Mouse (Mus musculus) limb, embryonic 13.5 days (tissue): ENCODE measurements around the gene Prop1. TPM values are rescaled to one million over a fixed set of nuclear protein-coding genes. Genes with fewer than 3 reads are reported as not detected.

Source experiments
- ATAC-seq: fragments of 200-750 bp; cut with Nextera tagmentation; 2 replicates; pipeline ENCODE4 v1.8.0; 2017; ENCODE audit warnings: low read depth, moderate number of reproducible peaks, moderate TSS enrichment; ENCODE audit not compliant: low FRiP score
- H3K27ac ChIP-seq: fragments of 300-500 bp; sonication (generic); 2 replicates; pipeline ENCODE4 v1.5.1; 2015; ENCODE audit warnings: inconsistent platforms, mild to moderate bottlenecking, moderate library complexity
- H3K27me3 ChIP-seq: fragments of 300-500 bp; sonication (generic); 2 replicates; pipeline ENCODE4 v1.6.1; 2015; ENCODE audit warnings: mild to moderate bottlenecking, inconsistent platforms
- H3K36me3 ChIP-seq: fragments of 300-500 bp; sonication (generic); 2 replicates; pipeline ENCODE4 v1.6.1; 2015; ENCODE audit warnings: inconsistent platforms, mild to moderate bottlenecking, moderate library complexity
- H3K4me1 ChIP-seq: fragments of 300-500 bp; sonication (generic); 2 replicates; pipeline ENCODE4 v1.6.1; 2015; ENCODE audit warnings: inconsistent platforms
- H3K4me2 ChIP-seq: fragments of 300-500 bp; sonication (generic); replicated peaks from 2 replicates; pipeline ENCODE4 v1.6.1; 2015; ENCODE audit warnings: inconsistent platforms, mild to moderate bottlenecking, moderate library complexity
- H3K4me3 ChIP-seq: fragments of 300-500 bp; sonication (generic); 2 replicates; pipeline ENCODE4 v1.5.1; 2015; ENCODE audit warnings: moderate library complexity, mild to moderate bottlenecking, inconsistent platforms
- H3K9ac ChIP-seq: fragments of 300-500 bp; sonication (generic); 2 replicates; pipeline ENCODE4 v1.6.1; 2015; ENCODE audit warnings: mild to moderate bottlenecking, inconsistent platforms
- H3K9me3 ChIP-seq: fragments of 300-500 bp; sonication (generic); 2 replicates; pipeline ENCODE4 v1.6.1; 2016; ENCODE audit warnings: inconsistent platforms
- WGBS: fragments of 180-500 bp; shearing (Covaris S2); methylation state at CpG from one replicate; pipeline ENCODE4 v1.1.7; 2015; 5-methylcytosine and 5-hydroxymethylcytosine counted together
- polyA plus RNA-seq: library from polyadenylated mRNA; unstranded; fragments of >200 nt; fragmentation: Nextera tagmentation; extraction: Ambion mirVana; gene quantifications from 2 replicates; pipeline ENCODE4 v1.2.1, GENCODE M21; 2015

Gene Prop1
- not detected in 2 replicates for polyA plus RNA-seq

GRCm38 (mm10) chr11:50953665-50954064 is at the start of gene Prop1:
TSS of gene Prop1 (minus strand) at chr11:50953765.
- ATAC-seq: no peak
- H3K36me3 ChIP-seq: no peaks in the 10 kb centered on the region
- no peak within 1 kb of the TSS for H3K27ac ChIP-seq
- H3K27me3 ChIP-seq: no peaks in the 10 kb centered on the region
- peaks cover 7% of the 10 kb centered on the region for H3K4me1 ChIP-seq
- H3K4me3 ChIP-seq: no peak within 1 kb of the TSS
- WGBS: 72% methylated on average over 6 of the region's 6 CpGs
- H3K9me3 ChIP-seq: no peaks in the 10 kb centered on the region
- H3K9ac ChIP-seq: no peak within 1 kb of the TSS
- no peak within 1 kb of the TSS for H3K4me2 ChIP-seq

- Histone ChIP-seq H3K9me3 (no peaks in the 10 kb centered on the region), H3K9ac (no peak within 1 kb of the TSS), H3K27ac (no peak within 1 kb of the TSS), H3K36me3 (no peaks in the 10 kb centered on the region), H3K4me3 (no peak within 1 kb of the TSS), H3K27me3 (no peaks in the 10 kb centered on the region), H3K4me1 (no peaks in the 10 kb centered on the region), H3K4me2 (no peak within 1 kb of the TSS)
- 80% methylated on average over 5 of the region's 5 CpGs for WGBS
- ATAC-seq: no peak
These were observed 49.7 kb upstream of the Prop1 start, which contains the start of gene Olfr51 for GRCm38 (mm10) chr11:51003296-51003695. TSS of gene Olfr51 (plus strand) at chr11:51003596.

GRCm38 (mm10) chr11:50981667-50982066 is 28.1 kb upstream of the Prop1 start, which contains the start of gene Olfr1377:
TSS of gene Olfr1377 (plus strand) at chr11:50981967.
- H3K4me3 ChIP-seq: no peak within 1 kb of the TSS
- H3K27me3 ChIP-seq: no peaks in the 10 kb centered on the region
- no peaks in the 10 kb centered on the region for H3K36me3 ChIP-seq
- no peak within 1 kb of the TSS for H3K4me2 ChIP-seq
- no peaks in the 10 kb centered on the region for H3K4me1 ChIP-seq
- H3K27ac ChIP-seq: no peak within 1 kb of the TSS
- 78% methylated on average over 5 of the region's 5 CpGs for WGBS
- H3K9me3 ChIP-seq: no peaks in the 10 kb centered on the region
- no peak for ATAC-seq
- no peak within 1 kb of the TSS for H3K9ac ChIP-seq

- Histone ChIP-seq H3K36me3 (no peaks in the 10 kb centered on the region), H3K4me1 (no peaks in the 10 kb centered on the region), H3K27me3 (no peaks in the 10 kb centered on the region), H3K4me2 (no peak overlapping the region), H3K9ac (no peak overlapping the region), H3K27ac (no peak overlapping the region), H3K9me3 (no peaks in the 10 kb centered on the region), H3K4me3 (no peak overlapping the region)
- 76% methylated on average over 4 of the region's 4 CpGs for WGBS
- no peak for ATAC-seq
These were observed 23.7 kb upstream of the Prop1 start for GRCm38 (mm10) chr11:50977216-50977615.

- H3K9ac ChIP-seq: no peak within 1 kb of the TSS
- no peaks in the 10 kb centered on the region for H3K27me3 ChIP-seq
- ATAC-seq: no peak
- no peaks in the 10 kb centered on the region for H3K36me3 ChIP-seq
- no peak within 1 kb of the TSS for H3K27ac ChIP-seq
- H3K9me3 ChIP-seq: no peaks in the 10 kb centered on the region
- no peak within 1 kb of the TSS for H3K4me2 ChIP-seq
- no peak within 1 kb of the TSS for H3K4me3 ChIP-seq
- no peaks in the 10 kb centered on the region for H3K4me1 ChIP-seq
- 72% methylated on average over 11 of the region's 11 CpGs for WGBS
These were observed 12.7 kb upstream of the Prop1 start, which contains the start of gene Olfr1378 for GRCm38 (mm10) chr11:50966230-50966629. TSS of gene Olfr1378 (plus strand) at chr11:50966530.

GRCm38 (mm10) chr11:50964886-50965285 is 11.3 kb upstream of the Prop1 start:
- Histone ChIP-seq H3K4me1 (no peaks in the 10 kb centered on the region), H3K27me3 (no peaks in the 10 kb centered on the region), H3K4me3 (no peak overlapping the region), H3K4me2 (no peak overlapping the region), H3K27ac (no peak overlapping the region), H3K36me3 (no peaks in the 10 kb centered on the region), H3K9ac (no peak overlapping the region), H3K9me3 (no peaks in the 10 kb centered on the region)
- no peak for ATAC-seq
- WGBS: 79% methylated on average over 2 of the region's 2 CpGs

GRCm38 (mm10) chr11:50952290-50952689 is 1.3 kb downstream of the Prop1 start:
- no peak for ATAC-seq
- Histone ChIP-seq H3K27ac (no peak overlapping the region), H3K27me3 (no peaks in the 10 kb centered on the region), H3K4me1 (peaks cover 7% of the 10 kb centered on the region), H3K36me3 (no peaks in the 10 kb centered on the region), H3K4me3 (no peak overlapping the region), H3K9me3 (no peaks in the 10 kb centered on the region), H3K4me2 (no peak overlapping the region), H3K9ac (no peak overlapping the region)
- 67% methylated on average over 14 of the region's 14 CpGs for WGBS

GRCm38 (mm10) chr11:50943506-50943905 is 10.1 kb downstream of the Prop1 start, which contains the start of gene 4933414I15Rik:
TSS of gene 4933414I15Rik (minus strand) at chr11:50943765.
- Histone ChIP-seq H3K4me3 (no peak within 1 kb of the TSS), H3K27ac (no peak within 1 kb of the TSS), H3K9me3 (no peaks in the 10 kb centered on the region), H3K4me1 (peaks cover 6% of the 10 kb centered on the region; the same call in 1 of the 2 replicates), H3K4me2 (no peak within 1 kb of the TSS), H3K36me3 (no peaks in the 10 kb centered on the region), H3K27me3 (0 out of 2 replicates have a peak, but pooled peaks cover 5% of the 10 kb centered on the region), H3K9ac (no peak within 1 kb of the TSS)
- WGBS: 73% methylated on average over 14 of the region's 14 CpGs
- ATAC-seq: no peak

GRCm38 (mm10) chr11:50942386-50942785 is 11.2 kb downstream of the Prop1 start:
- Histone ChIP-seq H3K9ac (no peak overlapping the region), H3K27ac (no peak overlapping the region), H3K4me3 (no peak overlapping the region), H3K9me3 (no peaks in the 10 kb centered on the region), H3K36me3 (no peaks in the 10 kb centered on the region), H3K27me3 (0 out of 2 replicates have a peak, but pooled peaks cover 5% of the 10 kb centered on the region), H3K4me1 (peaks cover 6% of the 10 kb centered on the region; the same call in 1 of the 2 replicates), H3K4me2 (no peak overlapping the region)
- no peak for ATAC-seq
- 66% methylated on average over 12 of the region's 12 CpGs for WGBS

GRCm38 (mm10) chr11:50939621-50940366 is 13.8 kb downstream of the Prop1 start:
- no peak for ATAC-seq
- Histone ChIP-seq H3K27ac (no peak overlapping the region), H3K4me2 (no peak overlapping the region), H3K36me3 (no peaks in the 10 kb centered on the region), H3K9ac (no peak overlapping the region), H3K9me3 (no peaks in the 10 kb centered on the region), H3K4me1 (peaks cover 6% of the 10 kb centered on the region; the same call in 1 of the 2 replicates), H3K4me3 (no peak overlapping the region), H3K27me3 (0 out of 2 replicates have a peak, but pooled peaks cover 5% of the 10 kb centered on the region)
- WGBS: 33% methylated on average over 14 of the region's 14 CpGs

- no peak for ATAC-seq
- Histone ChIP-seq H3K27me3 (0 out of 2 replicates have a peak, but pooled peaks cover 5% of the 10 kb centered on the region), H3K4me2 (no peak overlapping the region), H3K4me1 (peaks cover 6% of the 10 kb centered on the region; the same call in 1 of the 2 replicates), H3K4me3 (no peak overlapping the region), H3K36me3 (no peaks in the 10 kb centered on the region), H3K27ac (no peak overlapping the region), H3K9ac (no peak overlapping the region), H3K9me3 (no peaks in the 10 kb centered on the region)
- WGBS: 76% methylated on average over 8 of the region's 8 CpGs
These were observed 15.1 kb downstream of the Prop1 start for GRCm38 (mm10) chr11:50938435-50938834.

GRCm38 (mm10) chr11:50932040-50932439 is 21.5 kb downstream of the Prop1 start:
- Histone ChIP-seq H3K4me3 (peak overlapping the region; percentile 67), H3K4me2 (peak overlapping the region; percentile 93), H3K9ac (no peak overlapping the region), H3K4me1 (peaks cover 7% of the 10 kb centered on the region; the same call in 1 of the 2 replicates), H3K9me3 (no peaks in the 10 kb centered on the region), H3K36me3 (no peaks in the 10 kb centered on the region), H3K27me3 (peaks cover 12% of the 10 kb centered on the region), H3K27ac (no peak overlapping the region)
- ATAC-seq: no peak
- WGBS: 87% methylated on average over 1 of the region's 1 CpGs
